26 mouse cellular contexts compared by ENCODE assay signal in the genomic region with DNA sequence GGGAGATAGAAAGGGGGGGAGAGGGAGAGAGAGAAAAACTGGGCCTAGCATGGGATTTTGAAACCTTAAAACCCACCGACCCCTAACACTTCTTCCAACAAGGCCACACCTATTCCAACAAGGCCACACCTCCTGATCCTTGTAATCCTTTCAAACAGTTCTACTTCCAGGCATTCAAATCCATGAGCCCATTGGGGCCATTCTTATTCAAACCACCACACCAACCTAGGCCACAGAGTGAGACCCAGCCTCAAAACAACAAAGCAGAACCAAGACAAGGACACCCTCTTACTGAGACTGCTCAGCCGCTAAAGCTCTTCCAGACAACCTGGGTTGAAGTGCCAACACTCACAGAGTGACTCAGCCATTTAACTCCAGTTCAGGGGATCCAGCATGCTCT. TPM values are rescaled to one million over a fixed set of nuclear protein-coding genes. Genes with fewer than 3 reads are reported as not detected.
"Had no signal": no experiment of that assay in that cellular context is flagged by ENCODE, and none has a peak within 500 bp of the region (broad histone marks: within the 10 kb centered on the region; RNA-seq: fewer than 3 reads in every experiment).

No protein-coding gene starts in this region.

- H3K27me3 ChIP-seq: hindbrain, embryonic 13.5 days; hindbrain, embryonic 15.5 days; kidney, embryonic 15.5 days; liver, embryonic 12.5 days had no signal

- ATAC-seq: hindbrain, postnatal 0 days; intestine, embryonic 16.5 days; liver, embryonic 12.5 days had no signal

- DNase-seq: gastrocnemius, postnatal 14 days; gastrocnemius, postnatal 36 days; heart, adult 18-20 months; heart, postnatal 10 days; heart, postnatal 36 days; kidney, adult 11 months; kidney, adult 2 months; kidney, adult 9 months; kidney, postnatal 14 days; kidney, postnatal 36 days had no signal

RNA-seq across cellular contexts. Expression of gene L3mbtl1, which starts 7.5 kb away (rescaled TPM):
- total RNA-seq: gastrocnemius, adult 18-20 months; gastrocnemius, adult 8-10 months; gastrocnemius, postnatal 14 days; gastrocnemius, postnatal 36 days; heart, adult 18-20 months; heart, adult 8-10 months; heart, postnatal 10 days; heart, postnatal 36 days; hematopoietic stem cell, adult 5-6 weeks had no signal
- polyA plus RNA-seq: heart, embryonic 12.5 days; liver, embryonic 16.5 days had no signal

RNA-seq across cellular contexts. Expression of gene Sgk2, which starts 36.4 kb away (rescaled TPM):
- total RNA-seq: gastrocnemius, adult 18-20 months; gastrocnemius, adult 8-10 months; gastrocnemius, postnatal 14 days; gastrocnemius, postnatal 36 days; heart, adult 18-20 months; heart, adult 8-10 months; heart, postnatal 36 days; hematopoietic stem cell, adult 5-6 weeks had no signal
- polyA plus RNA-seq: heart, embryonic 14.5 days; hindbrain, embryonic 11.5 days; limb, embryonic 10.5 days; limb, embryonic 12.5 days had no signal
